Mouse (Mus musculus) adrenal gland, postnatal 36 days (tissue): ENCODE results near the gene Psmd3. TPM values are rescaled to one million over a fixed set of nuclear protein-coding genes. Genes with fewer than 3 reads are reported as not detected.
"Not testable (repeated sequence)": the region's sequence is repeated elsewhere in the genome, so short reads cannot be mapped to it uniquely, and the experiment has no call there.

Source experiments
- DNase-seq, 2 experiments: peaks; one replicate each; pipeline ENCODE4 v3.0.0; 2021; ENCODE audit warnings: mixed read lengths in 1 of 2
- total RNA-seq, 2 experiments: library from RNA; stranded (reverse); gene quantifications; 2 replicates each; pipeline ENCODE4 v1.2.3; 2021

Gene Psmd3
- total RNA-seq, 2 experiments from 2014 or later: 124 to 128 TPM

GRCm38 (mm10) chr11:98720756-98721155 is 38.4 kb downstream of the Psmd3 start:
- DNase-seq: no peak

- peak; percentile 50 to 65 for DNase-seq
Measured at GRCm38 (mm10) chr11:98721458-98722226, 39.3 kb downstream of the Psmd3 start.

GRCm38 (mm10) chr11:98723098-98723497 is 40.7 kb downstream of the Psmd3 start:
- DNase-seq: no peak

- DNase-seq: no peak
Measured at GRCm38 (mm10) chr11:98725926-98726506, 43.7 kb downstream of the Psmd3 start.

- DNase-seq: peak; percentile 85 to 87
Measured at GRCm38 (mm10) chr11:98729119-98729588, 46.8 kb downstream of the Psmd3 start, which contains the start of gene Med24. Gene Med24, minus strand, starts transcription at chr11:98729435.

- DNase-seq: no peak
Measured at GRCm38 (mm10) chr11:98730727-98731126, 48.4 kb downstream of the Psmd3 start.

- peak; percentile 61 to 66 for DNase-seq
Measured at GRCm38 (mm10) chr11:98731134-98731533, 48.8 kb downstream of the Psmd3 start.

- no peak for DNase-seq
Measured at GRCm38 (mm10) chr11:98734020-98734419, 51.7 kb downstream of the Psmd3 start.

GRCm38 (mm10) chr11:98735111-98735510 is 52.8 kb downstream of the Psmd3 start:
- no peak for DNase-seq

GRCm38 (mm10) chr11:98736176-98736575 is 53.8 kb downstream of the Psmd3 start:
- DNase-seq: no peak

- not testable (repeated sequence) for DNase-seq
Measured at GRCm38 (mm10) chr11:98737220-98737619, 54.9 kb downstream of the Psmd3 start.

GRCm38 (mm10) chr11:98738428-98738911 is 56.1 kb downstream of the Psmd3 start:
- DNase-seq: no peak

GRCm38 (mm10) chr11:98738925-98739324 is 56.6 kb downstream of the Psmd3 start:
- no peak for DNase-seq

- no peak for DNase-seq
Measured at GRCm38 (mm10) chr11:98740026-98740392, 57.7 kb downstream of the Psmd3 start.

GRCm38 (mm10) chr11:98740393-98741050 is 58.2 kb downstream of the Psmd3 start, which contains the start of gene Thra:
Gene Thra, plus strand, starts transcription at chr11:98740638.
- DNase-seq: peak; percentile 79 to 84

GRCm38 (mm10) chr11:98741051-98741620 is 58.8 kb downstream of the Psmd3 start:
- no peak for DNase-seq

GRCm38 (mm10) chr11:98741622-98742396 is 59.5 kb downstream of the Psmd3 start:
- peak; percentile 89 to 95 for DNase-seq

- DNase-seq: peak; percentile 67 to 69
Measured at GRCm38 (mm10) chr11:98742397-98743291, 60.3 kb downstream of the Psmd3 start.

- peak; percentile 51 to 73 for DNase-seq
Measured at GRCm38 (mm10) chr11:98743655-98744345, 61.4 kb downstream of the Psmd3 start.
